Mouse (Mus musculus) CD4-positive, CD25-positive, alpha-beta regulatory T cell (primary cell): ENCODE data around the gene Gm1043. TPM values are rescaled to one million over a fixed set of nuclear protein-coding genes. Genes with fewer than 3 reads are reported as not detected.

Experiments used
- polyA plus RNA-seq: library from polyadenylated mRNA; unstranded; fragments of 100-300 nt; shearing (Covaris generic); gene quantifications from one replicate; pipeline ENCODE4 v1.2.1, GENCODE M21; 2017

Gm1043 gene
- polyA plus RNA-seq = 2.6 TPM

DNA sequence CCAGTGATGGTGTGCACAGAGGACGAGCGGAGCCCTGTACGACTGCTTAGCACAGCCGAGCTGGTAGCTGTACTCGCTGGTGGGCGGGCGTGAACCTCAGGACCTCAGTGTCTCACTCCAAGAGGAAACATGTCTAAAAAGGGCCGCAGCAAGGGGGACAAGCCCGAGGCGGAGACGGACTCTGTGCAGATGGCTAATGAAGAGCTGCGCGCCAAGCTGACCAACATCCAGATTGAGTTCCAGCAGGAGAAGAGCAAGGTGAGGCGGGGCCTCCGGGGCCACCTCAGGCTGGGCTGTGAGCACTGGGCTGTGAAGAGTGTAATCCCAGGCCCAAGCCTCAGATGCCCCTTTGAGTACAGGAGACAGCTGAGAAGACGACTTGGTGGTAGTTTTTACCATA lies at the start of gene Gm1043:
TSS of gene Gm1043 (plus strand) at position 130 of the 400 bp plus-strand sequence.

GRCm38 (mm10) chr5:37241651-37242151 lies 156.5 kb downstream of the Gm1043 start, which contains the start of gene Crmp1:
Gene Crmp1 (plus strand): TSS chr5:37241940.

Other genes starting within 250 kb of the Gm1043 start
- not detected for gene Ppp2r2c, start 216.9 kb upstream of the Gm1043 start, polyA plus RNA-seq
- 2.5 TPM for gene Wfs1, start 96.2 kb upstream of the Gm1043 start, polyA plus RNA-seq
- gene Crmp1, start 156.6 kb downstream of the Gm1043 start, polyA plus RNA-seq = 21.8 TPM